ENCODE assay signal across 18 mouse cellular contexts in genomic region chr9:47707326-47707725, GRCm38 (mm10).
DNase-seq lines count a peak whose midpoint lies in the region; ATAC-seq and TF ChIP-seq lines count a peak whose summit lies in the region.
"Had no signal": no experiment of that assay in that cellular context is flagged by ENCODE, and none has a peak within 500 bp of the region (broad histone marks: within the 10 kb centered on the region; RNA-seq: fewer than 3 reads in every experiment).

No protein-coding gene starts in this region.

- H3K36me3 ChIP-seq in forebrain, embryonic 15.5 days = no peaks in the 10 kb centered on the region
- no peaks in the 10 kb centered on the region for H3K36me3 ChIP-seq in forebrain, embryonic 13.5 days (ENCODE audit: poor library complexity, severe bottlenecking)
- H3K36me3 ChIP-seq in midbrain, embryonic 16.5 days (ENCODE audit: control insufficient read depth, insufficient read depth, low read length) = no peaks in the 10 kb centered on the region
- H3K36me3 ChIP-seq in intestine, embryonic 15.5 days = no peaks in the 10 kb centered on the region
- H3K36me3 ChIP-seq: embryonic facial prominence, embryonic 15.5 days; heart, embryonic 10.5 days; kidney, embryonic 15.5 days; limb, embryonic 13.5 days; liver, embryonic 12.5 days had no signal

- no peak for TF ChIP-seq CTCF in layer of hippocampus, adult 2 months (conservative IDR thresholded peaks at IDR 0.05)
- TF ChIP-seq CTCF in brain, embryonic 14.5 days (IDR thresholded peaks at IDR 0.05; ENCODE audit: borderline replicate concordance, extremely low read depth, insufficient read depth, insufficient read length) = no peak

- WGBS in forebrain, embryonic 15.5 days = 30% methylated on average over 6 of the region's 6 CpGs
- 38% methylated on average over 6 of the region's 6 CpGs for WGBS in forebrain, embryonic 13.5 days
- 47% methylated on average over 6 of the region's 6 CpGs for WGBS in midbrain, embryonic 16.5 days
- WGBS in intestine, embryonic 15.5 days = 86% methylated on average over 6 of the region's 6 CpGs

- H3K4me3 ChIP-seq in forebrain, embryonic 15.5 days = no peak overlapping the region
- no peak overlapping the region for H3K4me3 ChIP-seq in forebrain, embryonic 13.5 days
- H3K4me3 ChIP-seq in layer of hippocampus, adult 2 months = no peak overlapping the region
- no peak overlapping the region for H3K4me3 ChIP-seq in midbrain, embryonic 16.5 days (ENCODE audit: low read depth, low read length)
- H3K4me3 ChIP-seq in intestine, embryonic 15.5 days (replicated peaks) = no peak overlapping the region
- H3K4me3 ChIP-seq: embryonic facial prominence, embryonic 15.5 days; heart, embryonic 10.5 days; kidney, embryonic 15.5 days; limb, embryonic 13.5 days; liver, embryonic 12.5 days had no signal

- peak overlapping the region; percentile 12; the same call in 1 of the 2 replicates for H3K27ac ChIP-seq in forebrain, embryonic 15.5 days (replicated peaks)
- no peak overlapping the region for H3K27ac ChIP-seq in forebrain, embryonic 13.5 days
- peak overlapping the region; percentile 85 for H3K27ac ChIP-seq in layer of hippocampus, adult 2 months
- peak overlapping the region; percentile 39 for H3K27ac ChIP-seq in midbrain, embryonic 16.5 days (ENCODE audit: low read length)
- no peak overlapping the region for H3K27ac ChIP-seq in intestine, embryonic 15.5 days
- H3K27ac ChIP-seq: embryonic facial prominence, embryonic 15.5 days; heart, embryonic 10.5 days; kidney, embryonic 15.5 days; limb, embryonic 13.5 days; liver, embryonic 12.5 days had no signal

- H3K4me1 ChIP-seq in forebrain, embryonic 15.5 days = peaks cover 43% of the 10 kb centered on the region
- H3K4me1 ChIP-seq in forebrain, embryonic 13.5 days = peaks cover 40% of the 10 kb centered on the region
- peaks cover 21% of the 10 kb centered on the region for H3K4me1 ChIP-seq in midbrain, embryonic 16.5 days (ENCODE audit: control insufficient read depth, insufficient read depth, low read length)
- H3K4me1 ChIP-seq in intestine, embryonic 15.5 days (replicated peaks) = no peaks in the 10 kb centered on the region

- no peaks in the 10 kb centered on the region for H3K9me3 ChIP-seq in forebrain, embryonic 15.5 days
- no peaks in the 10 kb centered on the region for H3K9me3 ChIP-seq in forebrain, embryonic 13.5 days (replicated peaks)
- no peaks in the 10 kb centered on the region; the same call in 1 of the 2 replicates for H3K9me3 ChIP-seq in midbrain, embryonic 16.5 days (replicated peaks; ENCODE audit: control insufficient read depth, low read length, poor library complexity, severe bottlenecking)
- no peaks in the 10 kb centered on the region for H3K9me3 ChIP-seq in intestine, embryonic 15.5 days
- H3K9me3 ChIP-seq: embryonic facial prominence, embryonic 15.5 days; heart, embryonic 10.5 days; kidney, embryonic 15.5 days; limb, embryonic 13.5 days; liver, embryonic 12.5 days had no signal

- no peak overlapping the region for H3K4me2 ChIP-seq in forebrain, embryonic 15.5 days (replicated peaks)
- H3K4me2 ChIP-seq in forebrain, embryonic 13.5 days = no peak overlapping the region
- H3K4me2 ChIP-seq in midbrain, embryonic 16.5 days (ENCODE audit: low read length) = no peak overlapping the region
- no peak overlapping the region for H3K4me2 ChIP-seq in intestine, embryonic 15.5 days (replicated peaks)
- H3K4me2 ChIP-seq: embryonic facial prominence, embryonic 15.5 days; liver, embryonic 12.5 days had no signal

- ATAC-seq in forebrain, embryonic 15.5 days (replicated peaks) = no peak
- no peak for ATAC-seq in forebrain, embryonic 13.5 days
- ATAC-seq in midbrain, embryonic 16.5 days = peak; percentile 36; the same call in 1 of the 2 replicates
- ATAC-seq in intestine, embryonic 15.5 days = no peak
- ATAC-seq: CD4-positive, CD25-positive, alpha-beta regulatory T cell, adult 4 months; liver, embryonic 12.5 days had no signal

- TF ChIP-seq POLR2A in brain, embryonic 14.5 days (IDR thresholded peaks at IDR 0.05; ENCODE audit: borderline replicate concordance, extremely low read depth, insufficient read depth, insufficient read length, poor library complexity, severe bottlenecking) = no peak

- no peaks in the 10 kb centered on the region for H3K27me3 ChIP-seq in forebrain, embryonic 15.5 days
- H3K27me3 ChIP-seq in forebrain, embryonic 13.5 days = no peaks in the 10 kb centered on the region; the same call in 1 of the 2 replicates
- H3K27me3 ChIP-seq in midbrain, embryonic 16.5 days (ENCODE audit: control insufficient read depth, insufficient read depth, low read depth, low read length) = no peaks in the 10 kb centered on the region
- no peaks in the 10 kb centered on the region for H3K27me3 ChIP-seq in intestine, embryonic 15.5 days (replicated peaks)
- H3K27me3 ChIP-seq: embryonic facial prominence, embryonic 15.5 days; kidney, embryonic 15.5 days; limb, embryonic 13.5 days; liver, embryonic 12.5 days had no signal

- no peak overlapping the region; the same call in 1 of the 2 replicates for H3K9ac ChIP-seq in forebrain, embryonic 15.5 days (replicated peaks)
- H3K9ac ChIP-seq in forebrain, embryonic 13.5 days = no peak overlapping the region
- no peak overlapping the region for H3K9ac ChIP-seq in midbrain, embryonic 16.5 days (ENCODE audit: low read depth, low read length)
- no peak overlapping the region for H3K9ac ChIP-seq in intestine, embryonic 15.5 days
- H3K9ac ChIP-seq: embryonic facial prominence, embryonic 15.5 days; kidney, embryonic 15.5 days; limb, embryonic 13.5 days; liver, embryonic 12.5 days had no signal

- DNase-seq in layer of hippocampus, adult 2 months (ENCODE audit: low spot score in 2 of 2) = no peak
- DNase-seq in layer of hippocampus, adult 11-12 months (ENCODE audit: low spot score) = no peak
- DNase-seq in brain, embryonic 14.5 days (ENCODE audit: low read depth) = peak; percentile 72
- DNase-seq: adrenal gland, postnatal 14 days; kidney, adult 11 months; retina, postnatal 1 day; right cerebral cortex, postnatal 25 days; spleen, adult 18-20 months had no signal

Comparison
In these comparisons a context has a peak if more than half of its experiments do, and no peak if none do; other contexts are left out.
1. H3K27ac ChIP-seq: peak in forebrain, embryonic 15.5 days (single experiment), layer of hippocampus, adult 2 months (single experiment) and midbrain, embryonic 16.5 days (single experiment); none in forebrain, embryonic 13.5 days (single experiment) and intestine, embryonic 15.5 days (single experiment).